Mouse (Mus musculus) neutrophil, adult 83 days (primary cell): ENCODE results near the gene Vmn1r177. TPM values are rescaled to one million over a fixed set of nuclear protein-coding genes. Genes with fewer than 3 reads are reported as not detected.

Experiments
- total RNA-seq, 2 experiments: library from RNA; stranded (reverse); gene quantifications; one replicate each; pipeline ENCODE4 v1.2.4; 2023

Vmn1r177 gene
- total RNA-seq: not detected

GRCm38 (mm10) chr7:23866349-23866748, at the start of gene Vmn1r177:
TSS of gene Vmn1r177 (minus strand) at chr7:23866449.

GRCm38 (mm10) chr7:23891709-23892108, 25.5 kb upstream of the Vmn1r177 start, which contains the start of gene Vmn1r178:
TSS of gene Vmn1r178 (plus strand) at chr7:23892009.

DNA sequence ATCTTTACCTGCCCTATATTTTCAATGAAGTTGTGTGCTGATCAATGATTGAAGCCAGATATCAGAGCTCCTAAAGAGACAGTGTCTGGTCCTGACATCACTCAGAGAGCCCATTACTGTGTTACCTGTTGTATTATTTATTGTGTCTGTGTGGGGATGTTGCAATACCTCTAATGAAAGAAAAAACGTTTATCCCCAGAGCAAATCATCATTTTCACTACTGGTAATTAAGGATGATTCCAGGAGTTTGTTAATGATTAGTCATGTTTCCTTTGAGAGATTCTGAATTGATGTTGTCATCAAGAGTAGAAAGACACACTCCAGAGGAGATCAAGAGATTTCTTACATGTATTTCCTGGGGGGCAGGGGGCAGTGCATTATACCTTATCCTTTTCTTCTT, 29.0 kb downstream of the Vmn1r177 start, which contains the start of gene Vmn1r176:
Gene Vmn1r176 (minus strand): TSS at position 101 of the 400 bp plus-strand sequence.

Other genes starting within 250 kb of the Vmn1r177 start
- gene Vmn1r171, start 235.7 kb downstream of the Vmn1r177 start, total RNA-seq: not detected
- not detected for gene Vmn1r172, start 208.1 kb downstream of the Vmn1r177 start, total RNA-seq
- gene Vmn1r173, start 165.7 kb downstream of the Vmn1r177 start, total RNA-seq: not detected
- gene Vmn1r174, start 114.2 kb downstream of the Vmn1r177 start, total RNA-seq: not detected
- not detected for gene Vmn1r175, start 55.8 kb downstream of the Vmn1r177 start, total RNA-seq
- gene Vmn1r176, start 29.1 kb downstream of the Vmn1r177 start, total RNA-seq: not detected
- not detected for gene Vmn1r178, start 25.6 kb upstream of the Vmn1r177 start, total RNA-seq
- not detected for gene Vmn1r179, start 60.5 kb upstream of the Vmn1r177 start, total RNA-seq
- gene Vmn1r180, start 84.2 kb upstream of the Vmn1r177 start, total RNA-seq: not detected
- not detected for gene Vmn1r181, start 108.2 kb upstream of the Vmn1r177 start, total RNA-seq
- not detected for gene V1rd19, start 135.2 kb upstream of the Vmn1r177 start, total RNA-seq
- gene Vmn1r183, start 186.8 kb upstream of the Vmn1r177 start, total RNA-seq: not detected
- 10 to 100 TPM; 13.4 to 13.8 TPM for gene Zfp180, start 215.5 kb upstream of the Vmn1r177 start, total RNA-seq
- gene Zfp112, start 245.9 kb upstream of the Vmn1r177 start, total RNA-seq: under 1 TPM; 0.60 to 0.70 TPM